Mouse (Mus musculus): ENCODE data around the gene Eme2.

GRCm38 (mm10) chr17:24891321-24891720 lies 3.6 kb downstream of the Eme2 start:
- no peak for TF ChIP-seq CTCF (IDR thresholded peaks at IDR 0.05; ENCODE audit: borderline replicate concordance, insufficient read depth, low read length)
- no peak for TF ChIP-seq POLR2A (IDR thresholded peaks at IDR 0.05; ENCODE audit: low read depth, low read length)
